Mouse (Mus musculus): ENCODE measurements around the gene Cdk12. TPM values are rescaled to one million over a fixed set of nuclear protein-coding genes. Genes with fewer than 3 reads are reported as not detected.
"Not testable (repeated sequence)": the region's sequence is repeated elsewhere in the genome, so short reads cannot be mapped to it uniquely, and the experiment has no call there.

Gene Cdk12
- 49.5 and 51.7 TPM in 2 replicates for total RNA-seq (2021)
- long read RNA-seq, partial matches to known transcripts = 3 of 8 reads
- long read RNA-seq, other reads (novel, unspliced or antisense) = 5 of 8 reads

GRCm38 (mm10) chr11:98202641-98203350 lies at the start of gene Cdk12:
Gene Cdk12, plus strand, starts transcription at chr11:98203059.
- DNase-seq = peak; percentile 93

DNA sequence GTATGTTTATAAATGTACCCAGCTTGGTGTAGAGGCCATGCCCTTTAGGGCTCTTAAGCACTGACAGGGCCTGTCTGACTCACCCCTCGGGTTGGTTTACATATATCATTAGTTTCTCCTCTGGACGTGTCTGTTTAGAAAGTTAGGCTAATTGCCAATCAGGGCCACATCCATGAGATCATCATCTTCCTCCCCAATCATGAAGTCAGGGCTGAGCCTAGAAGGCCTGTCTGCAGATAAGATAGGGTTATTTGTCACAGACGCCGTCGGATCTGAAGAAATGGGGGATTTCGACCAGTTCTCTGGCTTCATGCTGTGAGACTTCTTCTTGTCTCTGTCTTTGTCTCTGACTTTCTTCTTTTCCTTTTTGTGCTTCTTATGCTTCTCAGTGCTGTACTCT lies 47.8 kb upstream of the Cdk12 start:
- no peak for DNase-seq

DNA sequence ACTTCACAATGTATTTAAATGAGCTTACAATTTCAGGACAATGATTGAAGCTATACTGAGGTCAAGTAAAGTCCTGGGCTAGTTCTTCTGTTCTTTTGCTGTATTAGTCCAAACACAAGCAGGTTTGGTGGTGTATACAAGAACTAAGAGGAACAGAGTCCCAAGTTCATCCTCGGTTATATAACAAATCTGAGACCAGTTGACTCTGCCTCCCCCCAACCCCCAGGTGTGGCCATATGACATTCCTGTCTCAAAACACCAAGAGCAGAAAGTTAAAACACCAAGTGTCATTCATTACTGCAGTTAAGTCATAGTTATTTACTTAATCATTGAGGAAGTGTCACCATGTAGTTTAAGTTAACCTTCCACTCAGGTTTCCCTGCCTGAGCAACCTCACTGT lies 34.5 kb upstream of the Cdk12 start:
- no peak for DNase-seq

- not testable (repeated sequence) for DNase-seq
Observed at GRCm38 (mm10) chr11:98182149-98182548, 20.7 kb upstream of the Cdk12 start.

GRCm38 (mm10) chr11:98187640-98188395 lies 15.0 kb upstream of the Cdk12 start:
- no peak for DNase-seq

- no peak for DNase-seq
Observed at GRCm38 (mm10) chr11:98190820-98191219, 12.0 kb upstream of the Cdk12 start.

DNA sequence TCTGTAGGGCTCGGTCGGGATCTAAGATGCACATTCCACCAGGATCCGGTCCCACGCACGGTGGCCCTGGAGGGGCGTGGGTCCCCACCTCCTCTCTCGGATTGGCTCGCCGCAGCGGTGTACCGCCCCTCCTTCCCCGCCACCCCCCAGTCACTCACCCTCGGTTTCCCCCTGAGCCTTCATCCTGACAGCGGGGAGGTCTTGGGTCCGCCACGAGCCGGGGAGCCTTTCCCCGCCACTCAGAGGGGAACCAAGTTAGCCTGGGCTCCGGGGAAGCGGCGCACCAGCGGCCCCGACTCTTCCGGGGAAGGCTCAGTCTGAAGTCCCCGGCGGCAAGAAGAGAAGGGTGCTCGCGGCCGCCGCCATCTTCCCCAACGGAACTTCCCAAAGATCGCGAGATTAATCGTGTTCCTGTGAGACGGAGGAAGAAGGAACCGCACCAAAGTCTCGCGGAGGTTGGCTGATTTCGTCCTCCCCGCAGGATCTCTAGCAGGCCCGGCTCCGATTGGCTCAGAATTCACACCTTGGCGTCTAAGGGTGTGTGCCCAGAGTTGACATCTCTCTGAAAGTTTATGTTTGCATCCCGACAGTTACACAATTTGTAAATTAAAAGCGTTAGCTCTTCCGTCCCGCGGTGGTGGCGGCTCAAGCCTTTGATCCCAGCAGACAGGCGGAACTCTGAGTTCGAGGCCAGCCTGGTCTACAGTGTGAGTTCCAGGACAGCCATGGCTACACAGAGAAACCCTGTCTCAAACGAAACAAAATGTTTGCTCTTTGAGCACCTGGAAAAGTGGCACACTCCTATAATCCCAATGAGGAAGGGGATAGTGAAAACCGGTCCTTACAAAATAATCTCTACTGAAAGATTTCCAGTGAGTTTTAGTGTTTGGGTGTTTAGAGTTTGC lies 9.7 kb upstream of the Cdk12 start, which contains the start of gene Med1:
Med1 (minus strand) TSS at position 393 of the 905 bp plus-strand sequence.
- peak; percentile 84 for DNase-seq

DNA sequence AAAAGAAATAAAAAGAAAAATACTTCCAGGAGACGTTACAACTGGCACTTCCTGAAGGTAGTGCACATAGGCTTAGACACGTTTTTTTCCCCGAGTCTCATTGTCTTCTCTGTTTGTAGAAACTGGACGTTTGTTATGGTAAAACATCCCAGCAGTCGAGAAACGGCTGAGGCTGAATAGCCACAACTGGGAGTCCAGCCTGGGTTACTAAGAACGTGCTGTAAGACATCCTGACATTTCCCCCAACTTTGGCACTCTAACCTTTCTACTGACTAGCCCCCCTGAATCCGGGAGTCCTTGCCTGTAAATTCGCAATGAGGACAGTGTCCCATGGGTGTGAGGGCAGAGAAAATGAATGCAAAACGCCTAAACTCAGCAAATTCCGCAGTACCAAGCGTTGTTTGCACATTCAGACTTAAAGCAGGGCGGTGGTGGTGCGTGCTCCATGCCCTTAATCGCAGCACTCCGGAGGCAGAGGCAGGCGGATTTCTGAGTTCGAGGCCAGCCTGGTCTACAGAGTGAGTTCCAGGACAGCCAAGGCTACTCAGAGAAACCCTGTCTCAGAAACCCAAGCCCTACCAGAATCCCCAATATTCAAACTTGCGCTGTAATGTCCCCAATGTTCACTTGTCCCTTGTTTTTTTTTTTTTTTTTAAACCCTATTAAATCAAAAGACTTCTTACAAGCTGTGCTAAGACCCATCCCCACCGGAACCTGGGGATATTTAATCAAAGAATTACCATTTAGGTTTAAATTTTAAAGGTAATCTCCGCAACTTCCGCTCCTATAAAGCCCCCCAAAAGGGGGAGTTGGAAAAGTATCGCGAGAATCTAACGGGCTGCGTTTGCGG lies 843 bp upstream of the Cdk12 start:
- no peak for DNase-seq

DNA sequence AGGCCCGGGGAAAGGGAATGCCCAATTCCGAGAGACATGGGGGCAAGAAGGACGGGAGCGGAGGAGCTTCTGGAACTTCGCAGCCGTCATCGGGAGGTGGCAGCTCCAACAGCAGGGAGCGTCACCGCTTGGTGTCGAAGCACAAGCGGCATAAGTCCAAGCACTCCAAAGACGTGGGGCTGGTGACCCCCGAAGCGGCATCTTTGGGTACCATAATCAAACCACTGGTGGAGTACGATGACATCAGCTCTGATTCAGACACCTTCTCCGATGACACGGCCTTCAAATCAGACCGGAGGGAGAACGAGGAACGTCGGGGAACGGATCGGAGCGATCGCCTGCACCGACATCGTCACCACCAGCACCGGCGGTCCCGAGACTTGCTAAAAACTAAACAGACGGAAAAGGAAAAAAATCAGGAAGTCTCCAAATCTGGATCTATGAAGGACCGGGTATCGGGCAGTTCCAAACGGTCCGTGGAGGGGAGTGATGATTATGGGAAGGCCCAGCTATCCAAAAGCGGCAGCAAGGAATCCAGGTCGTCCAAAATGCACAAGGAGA lies 572 bp downstream of the Cdk12 start:
- peak; percentile 37 for DNase-seq

DNA sequence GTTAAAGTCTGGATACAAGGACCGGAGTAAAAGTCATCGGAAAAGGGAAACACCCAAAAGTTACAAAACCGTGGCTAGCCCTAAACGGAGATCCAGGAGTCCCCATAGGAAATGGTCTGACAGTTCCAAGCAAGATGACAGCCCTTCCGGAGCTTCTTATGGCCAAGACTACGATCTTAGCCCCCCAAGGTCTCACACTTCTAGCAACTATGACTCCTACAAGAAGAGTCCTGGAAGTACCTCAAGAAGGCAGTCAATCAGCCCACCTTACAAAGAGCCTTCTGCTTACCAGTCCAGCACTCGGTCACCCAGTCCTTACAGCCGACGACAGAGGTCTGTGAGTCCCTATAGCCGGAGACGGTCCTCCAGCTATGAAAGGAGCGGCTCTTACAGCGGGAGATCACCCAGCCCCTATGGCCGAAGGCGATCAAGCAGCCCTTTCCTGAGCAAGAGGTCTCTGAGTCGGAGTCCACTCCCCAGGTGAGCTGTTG lies 1.1 kb downstream of the Cdk12 start:
- no peak for DNase-seq

GRCm38 (mm10) chr11:98205463-98205862 lies 2.6 kb downstream of the Cdk12 start:
- no peak for DNase-seq

- not testable (repeated sequence) for DNase-seq
Observed at GRCm38 (mm10) chr11:98206281-98206680, 3.4 kb downstream of the Cdk12 start.

- DNase-seq = not testable (repeated sequence)
Observed at GRCm38 (mm10) chr11:98209661-98210060, 6.8 kb downstream of the Cdk12 start.

DNA sequence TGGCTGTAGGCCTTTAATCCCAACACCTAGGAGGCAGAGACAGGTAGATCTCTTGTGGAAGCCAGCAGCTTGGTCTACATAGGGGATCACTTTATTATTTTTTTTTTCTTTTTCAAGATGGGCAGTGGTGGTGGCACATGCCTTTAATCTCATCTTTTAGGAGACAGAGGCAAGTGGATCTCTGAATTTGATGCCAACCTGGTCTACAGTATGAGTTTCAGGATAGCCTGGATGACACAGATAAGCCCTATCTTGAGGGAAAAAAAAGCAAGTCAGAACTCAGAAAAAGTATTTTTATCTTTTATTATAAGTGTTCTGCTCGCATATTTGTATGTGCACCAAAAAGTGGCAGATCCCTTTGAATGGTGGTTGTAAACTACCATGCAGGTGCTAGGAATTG lies 10.5 kb downstream of the Cdk12 start:
- no peak for DNase-seq

- no peak for DNase-seq
Observed at GRCm38 (mm10) chr11:98226349-98226748, 23.5 kb downstream of the Cdk12 start.

GRCm38 (mm10) chr11:98238416-98238815 lies 35.6 kb downstream of the Cdk12 start:
- DNase-seq = no peak

DNA sequence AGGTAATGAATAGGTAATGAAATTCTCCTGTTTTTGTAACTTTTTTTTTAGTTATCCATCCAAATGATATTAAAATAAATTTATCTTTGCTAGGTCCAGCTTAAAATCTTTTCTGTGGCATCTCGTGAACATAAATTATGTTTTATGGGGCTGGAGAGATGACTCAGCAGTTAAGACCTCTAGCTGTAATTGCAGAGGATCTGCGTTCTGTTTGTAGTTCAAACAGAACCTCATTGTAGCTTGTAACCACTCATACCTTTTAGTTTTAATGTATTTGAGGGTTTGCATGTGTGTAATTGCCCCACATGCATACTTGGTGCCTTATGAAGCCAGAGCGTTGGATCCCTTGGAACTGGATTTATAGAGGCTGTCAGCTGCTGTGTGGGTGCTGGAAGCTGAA lies 36.1 kb downstream of the Cdk12 start:
- no peak for DNase-seq

DNA sequence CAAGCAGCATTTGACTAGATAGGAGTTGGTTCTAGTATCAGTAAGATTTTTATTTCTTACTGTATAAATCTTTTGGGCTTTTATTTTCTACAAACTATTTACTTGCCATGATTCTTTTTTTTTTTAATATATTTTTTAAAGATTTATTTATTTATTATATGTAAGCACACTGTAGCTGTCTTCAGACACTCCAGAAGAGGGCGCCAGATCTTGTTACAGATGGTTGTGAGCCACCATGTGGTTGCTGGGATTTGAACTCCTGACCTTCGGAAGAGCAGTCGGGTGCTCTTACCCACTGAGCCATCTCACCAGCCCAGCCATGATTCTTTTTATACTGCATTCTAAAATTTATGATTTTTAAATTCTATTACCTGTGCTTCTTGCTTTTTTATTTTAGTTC lies 40.1 kb downstream of the Cdk12 start:
- not testable (repeated sequence) for DNase-seq

- DNase-seq = no peak
Observed at GRCm38 (mm10) chr11:98244415-98244814, 41.6 kb downstream of the Cdk12 start.

DNA sequence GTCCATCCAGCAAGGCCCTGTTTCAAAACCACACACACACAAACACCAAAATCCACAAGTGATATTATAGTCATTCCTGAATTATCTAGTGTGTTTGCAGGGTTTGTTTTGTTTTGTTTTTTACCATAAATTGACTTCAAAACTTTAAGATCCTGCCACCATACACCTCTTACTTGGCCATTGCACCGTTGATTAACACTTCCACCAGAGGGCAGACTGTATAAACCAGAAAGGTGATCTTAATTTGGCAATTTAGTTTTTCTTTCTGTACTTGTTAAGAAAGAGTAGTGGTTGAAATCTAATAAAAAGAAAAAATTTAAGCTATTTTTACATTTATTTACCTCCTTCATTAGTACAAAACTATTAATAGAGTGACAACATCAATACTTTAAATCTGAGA lies 44.5 kb downstream of the Cdk12 start:
- DNase-seq = no peak

DNA sequence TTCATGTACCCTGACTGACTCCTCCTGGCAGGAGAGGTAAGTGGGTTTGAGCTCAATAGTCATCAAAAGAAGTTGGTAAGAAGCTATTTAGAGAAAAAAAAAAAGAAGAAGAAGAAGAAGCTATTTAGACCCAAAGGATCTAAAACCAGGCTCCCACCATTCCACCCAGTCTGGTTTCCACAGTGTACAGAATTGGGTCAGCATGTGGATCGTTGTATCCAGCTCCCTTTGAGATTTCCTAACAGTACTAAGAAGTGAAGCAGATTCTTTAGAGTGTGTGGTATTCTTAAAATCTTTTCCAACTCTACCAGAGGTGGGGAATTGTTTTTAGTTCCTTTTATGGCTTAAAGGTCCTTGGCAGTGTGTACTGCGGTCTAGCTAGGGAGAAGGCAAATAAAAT lies 50.9 kb downstream of the Cdk12 start:
- no peak for DNase-seq

Measured in adrenal gland, postnatal 25 days (tissue).